Mouse (Mus musculus): ENCODE results near the gene Rasgrf1. TPM values are rescaled to one million over a fixed set of nuclear protein-coding genes. Genes with fewer than 3 reads are reported as not detected.

Rasgrf1 gene
- polyA plus RNA-seq (2011; ENCODE audit: insufficient read length, low read depth, missing spikeins), result 0.32 and 0.40 TPM in 2 replicates

GRCm38 (mm10) chr9:89909131-89910010 is at the start of gene Rasgrf1:
Gene Rasgrf1 (plus strand): TSS chr9:89909908.
- Histone ChIP-seq H3K4me3 (ENCODE audit: insufficient read depth, low read length) (no peak within 1 kb of the TSS), H3K4me1 (ENCODE audit: control insufficient read depth, insufficient read depth, low read length) (0 out of 2 replicates have a peak, but pooled peaks cover 4% of the 10 kb centered on the region), H3K27ac (ENCODE audit: insufficient read depth, low read length) (no peak within 1 kb of the TSS)
- TF ChIP-seq CTCF (IDR thresholded peaks at IDR 0.05; ENCODE audit: borderline replicate concordance, insufficient read depth, low read length), result no peak
- TF ChIP-seq POLR2A (IDR thresholded peaks at IDR 0.05; ENCODE audit: low read depth, low read length), result no peak

DNA sequence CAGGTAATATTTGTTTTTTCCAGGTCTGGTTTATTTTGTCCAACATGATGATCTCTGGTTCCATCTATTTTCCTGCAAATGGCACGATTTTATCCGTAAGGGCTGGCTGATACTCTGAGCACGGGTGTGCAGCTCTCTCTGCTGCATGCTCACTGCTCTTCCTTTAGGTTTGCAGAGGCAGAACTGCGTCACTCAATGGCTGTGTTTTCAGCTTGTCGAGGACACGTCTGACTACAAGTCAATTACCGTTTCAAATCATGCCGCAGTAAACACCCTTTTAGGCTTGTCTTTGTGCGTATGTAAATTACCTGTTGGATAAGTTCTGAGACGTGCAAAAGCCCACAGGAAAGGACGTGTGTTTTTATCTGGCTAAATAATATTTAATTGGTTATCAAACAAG is 49.6 kb upstream of the Rasgrf1 start:
- H3K4me1 ChIP-seq (ENCODE audit: control insufficient read depth, insufficient read depth, low read length), result no peaks in the 10 kb centered on the region
- TF ChIP-seq POLR2A (IDR thresholded peaks at IDR 0.05; ENCODE audit: low read depth, low read length) (no peak), CTCF (IDR thresholded peaks at IDR 0.05; ENCODE audit: borderline replicate concordance, insufficient read depth, low read length) (no peak)
- no peak overlapping the region for H3K4me3 ChIP-seq (ENCODE audit: insufficient read depth, low read length)
- no peak overlapping the region for H3K27ac ChIP-seq (ENCODE audit: insufficient read depth, low read length)

GRCm38 (mm10) chr9:89860584-89860983 is 49.1 kb upstream of the Rasgrf1 start:
- no peak overlapping the region for H3K4me3 ChIP-seq (ENCODE audit: insufficient read depth, low read length)
- TF ChIP-seq CTCF (IDR thresholded peaks at IDR 0.05; ENCODE audit: borderline replicate concordance, insufficient read depth, low read length) (no peak), POLR2A (IDR thresholded peaks at IDR 0.05; ENCODE audit: low read depth, low read length) (no peak)
- H3K4me1 ChIP-seq (ENCODE audit: control insufficient read depth, insufficient read depth, low read length), result no peaks in the 10 kb centered on the region
- no peak overlapping the region for H3K27ac ChIP-seq (ENCODE audit: insufficient read depth, low read length)

DNA sequence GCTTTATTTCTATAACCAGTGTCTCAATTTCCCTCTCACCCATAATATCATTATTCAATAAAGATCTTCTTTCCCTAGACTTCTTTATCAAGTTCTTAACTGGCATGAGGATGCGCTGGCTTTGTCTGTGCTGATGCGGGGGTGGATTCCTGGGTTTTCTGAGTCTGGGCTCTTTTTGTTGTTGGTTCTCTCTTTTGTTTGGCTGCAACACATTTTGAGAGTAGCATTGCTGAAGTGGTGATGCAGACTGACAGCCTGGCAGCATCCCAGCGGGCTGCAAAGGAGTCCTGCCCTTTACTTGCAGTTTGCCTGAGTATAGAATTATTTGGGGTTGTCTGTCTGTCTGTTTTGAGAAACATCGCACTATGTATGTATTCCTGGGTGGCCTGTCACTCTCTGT is 42.6 kb upstream of the Rasgrf1 start:
- TF ChIP-seq CTCF (IDR thresholded peaks at IDR 0.05; ENCODE audit: borderline replicate concordance, insufficient read depth, low read length), result no peak
- TF ChIP-seq POLR2A (IDR thresholded peaks at IDR 0.05; ENCODE audit: low read depth, low read length), result no peak
- Histone ChIP-seq H3K4me3 (ENCODE audit: insufficient read depth, low read length) (no peak overlapping the region), H3K4me1 (ENCODE audit: control insufficient read depth, insufficient read depth, low read length) (peaks cover 4% of the 10 kb centered on the region; the same call in 1 of the 2 replicates), H3K27ac (ENCODE audit: insufficient read depth, low read length) (no peak overlapping the region)

DNA sequence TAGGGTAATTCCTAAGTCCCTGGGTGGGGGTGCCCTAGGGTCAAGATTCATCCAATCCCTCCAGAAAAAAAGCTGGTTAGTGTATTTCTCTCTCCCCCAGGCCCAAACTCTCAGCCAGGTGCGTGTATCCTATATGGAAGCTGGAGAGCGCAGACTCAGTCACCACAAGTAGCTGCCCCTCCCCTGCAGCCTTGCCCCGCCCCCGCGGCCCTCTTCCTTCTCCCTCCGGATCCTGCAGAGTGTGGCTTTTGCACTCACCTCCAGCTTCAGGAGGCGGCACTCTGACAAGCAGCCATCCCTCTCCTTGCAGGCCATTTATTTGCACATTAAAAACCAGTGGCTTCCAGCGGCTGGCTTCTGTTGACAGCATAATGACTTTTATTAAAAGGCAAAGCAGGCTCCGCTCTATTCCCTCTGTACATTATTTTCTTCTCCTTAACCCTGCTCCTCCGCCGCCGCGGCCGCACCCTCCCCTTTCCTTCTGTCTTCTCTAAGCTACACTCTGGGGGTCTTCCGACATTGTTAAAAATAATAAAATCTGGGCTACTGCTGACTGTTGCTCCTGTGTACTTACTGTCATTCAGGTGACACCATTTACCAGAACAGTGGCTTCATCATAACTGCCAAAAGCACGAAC is 41.5 kb upstream of the Rasgrf1 start:
- Histone ChIP-seq H3K27ac (ENCODE audit: insufficient read depth, low read length) (no peak overlapping the region), H3K4me1 (ENCODE audit: control insufficient read depth, insufficient read depth, low read length) (peaks cover 4% of the 10 kb centered on the region; the same call in 1 of the 2 replicates), H3K4me3 (ENCODE audit: insufficient read depth, low read length) (no peak overlapping the region)
- no peak for TF ChIP-seq POLR2A (IDR thresholded peaks at IDR 0.05; ENCODE audit: low read depth, low read length)
- no peak for TF ChIP-seq CTCF (IDR thresholded peaks at IDR 0.05; ENCODE audit: borderline replicate concordance, insufficient read depth, low read length)

DNA sequence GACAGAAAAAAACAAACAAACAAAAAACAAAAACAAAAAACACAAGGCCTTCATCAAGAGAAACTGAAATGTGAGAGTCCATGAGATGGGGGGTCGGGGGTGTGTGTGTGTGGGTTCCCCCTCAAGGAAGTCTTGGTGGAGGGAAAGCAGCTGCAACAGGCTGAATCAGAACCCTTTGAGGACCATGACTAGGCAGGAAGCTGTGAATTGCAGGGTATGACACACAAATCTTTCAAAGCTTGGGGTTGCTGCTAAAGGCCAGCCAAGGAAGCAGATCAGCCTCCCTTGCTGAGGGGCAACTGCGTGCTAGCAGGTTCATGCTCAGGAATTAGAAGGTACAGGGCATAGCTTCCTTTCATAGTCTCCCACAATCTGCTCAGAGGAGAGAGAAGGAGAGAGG is 40.1 kb upstream of the Rasgrf1 start:
- H3K27ac ChIP-seq (ENCODE audit: insufficient read depth, low read length), result no peak overlapping the region
- peaks cover 8% of the 10 kb centered on the region for H3K4me1 ChIP-seq (ENCODE audit: control insufficient read depth, insufficient read depth, low read length)
- no peak for TF ChIP-seq POLR2A (IDR thresholded peaks at IDR 0.05; ENCODE audit: low read depth, low read length)
- no peak for TF ChIP-seq CTCF (IDR thresholded peaks at IDR 0.05; ENCODE audit: borderline replicate concordance, insufficient read depth, low read length)
- H3K4me3 ChIP-seq (ENCODE audit: insufficient read depth, low read length), result no peak overlapping the region

DNA sequence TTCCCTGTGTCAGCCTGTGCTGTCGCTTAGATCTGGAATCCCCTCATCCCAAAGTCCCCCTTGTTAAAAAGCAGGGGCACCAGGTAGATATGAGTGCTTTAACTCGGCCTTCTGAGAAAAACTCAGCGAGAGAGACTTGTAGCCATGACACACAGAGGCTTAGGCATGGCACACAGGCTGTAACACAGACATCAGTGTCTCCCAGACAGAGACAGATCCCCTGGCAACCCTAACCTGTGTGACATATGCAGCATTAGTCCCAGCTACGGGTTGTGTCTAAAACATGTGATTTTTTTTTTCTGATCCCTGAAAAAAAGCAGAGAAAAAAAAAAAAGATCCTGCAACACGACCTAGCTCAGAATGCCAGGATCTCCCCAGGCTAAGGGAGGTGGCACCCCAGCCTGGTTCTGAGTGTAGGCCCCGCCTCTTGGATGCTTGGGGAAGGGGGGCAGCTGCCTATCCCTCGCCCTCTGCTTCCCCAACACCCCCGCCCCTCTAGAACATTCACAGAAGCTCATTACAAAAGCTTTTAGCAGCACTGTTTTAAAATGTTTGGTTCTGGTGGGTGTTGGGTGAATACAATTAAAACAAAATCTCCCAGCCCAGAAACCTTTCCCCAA is 39.1 kb upstream of the Rasgrf1 start:
- Histone ChIP-seq H3K4me3 (ENCODE audit: insufficient read depth, low read length) (no peak overlapping the region), H3K27ac (ENCODE audit: insufficient read depth, low read length) (no peak overlapping the region), H3K4me1 (ENCODE audit: control insufficient read depth, insufficient read depth, low read length) (peaks cover 8% of the 10 kb centered on the region)
- no peak for TF ChIP-seq CTCF (IDR thresholded peaks at IDR 0.05; ENCODE audit: borderline replicate concordance, insufficient read depth, low read length)
- no peak for TF ChIP-seq POLR2A (IDR thresholded peaks at IDR 0.05; ENCODE audit: low read depth, low read length)

GRCm38 (mm10) chr9:89872137-89872536 is 37.6 kb upstream of the Rasgrf1 start:
- H3K4me3 ChIP-seq (ENCODE audit: insufficient read depth, low read length), result no peak overlapping the region
- no peak for TF ChIP-seq POLR2A (IDR thresholded peaks at IDR 0.05; ENCODE audit: low read depth, low read length)
- TF ChIP-seq CTCF (IDR thresholded peaks at IDR 0.05; ENCODE audit: borderline replicate concordance, insufficient read depth, low read length), result no peak
- H3K27ac ChIP-seq (ENCODE audit: insufficient read depth, low read length), result no peak overlapping the region
- peaks cover 8% of the 10 kb centered on the region for H3K4me1 ChIP-seq (ENCODE audit: control insufficient read depth, insufficient read depth, low read length)

- Histone ChIP-seq H3K4me1 (ENCODE audit: control insufficient read depth, insufficient read depth, low read length) (peaks cover 8% of the 10 kb centered on the region), H3K4me3 (ENCODE audit: insufficient read depth, low read length) (no peak overlapping the region), H3K27ac (ENCODE audit: insufficient read depth, low read length) (peak overlapping the region; percentile 67)
- TF ChIP-seq POLR2A (IDR thresholded peaks at IDR 0.05; ENCODE audit: low read depth, low read length) (no peak), CTCF (IDR thresholded peaks at IDR 0.05; ENCODE audit: borderline replicate concordance, insufficient read depth, low read length) (no peak)
Measured at GRCm38 (mm10) chr9:89874434-89874833, 35.3 kb upstream of the Rasgrf1 start.
